Mouse (Mus musculus) T-helper 17 cell (primary cell): ENCODE measurements at regions not wholly inside any gene's neighbourhood (a gene's known extent, or its start where the extent isn't known, plus 50 kb on each side); places are given as distances from the start of the nearest gene placed in this dataset.

ENCODE experiments used
- in situ Hi-C, 2 experiments: fragments of 300-600 bp; cut with MboI, MseI; formaldehyde crosslinking; loops; 1 replicate in 1 of 2; 2 replicates in 1 of 2; pipeline ENCODE4 v1.15.1; 2025; ENCODE audit warnings: high pct_unique_total_duplicates in 2 of 2

GRCm38 (mm10) chrX:131568026-131568425, 1818.5 kb downstream of the Diaph2 start:
- in situ Hi-C loops = loop anchor here in 1 of 2 experiments (10.0 kb wide), 1 partner anchor 1543 kb away; no protein-coding TSS in a partner anchor

- in situ Hi-C loops = no loop called here
Measured at GRCm38 (mm10) chrX:131583040-131583439, 1833.5 kb downstream of the Diaph2 start.
